Mouse (Mus musculus) thymus, postnatal 36 days (tissue): ENCODE results near the gene Ifna11.

Experiments
- DNase-seq, 2 experiments: peaks; one replicate each; pipeline ENCODE4 v3.0.0; 2022; ENCODE audit warnings: mixed read lengths in 2 of 2

The Ifna11 gene

DNA sequence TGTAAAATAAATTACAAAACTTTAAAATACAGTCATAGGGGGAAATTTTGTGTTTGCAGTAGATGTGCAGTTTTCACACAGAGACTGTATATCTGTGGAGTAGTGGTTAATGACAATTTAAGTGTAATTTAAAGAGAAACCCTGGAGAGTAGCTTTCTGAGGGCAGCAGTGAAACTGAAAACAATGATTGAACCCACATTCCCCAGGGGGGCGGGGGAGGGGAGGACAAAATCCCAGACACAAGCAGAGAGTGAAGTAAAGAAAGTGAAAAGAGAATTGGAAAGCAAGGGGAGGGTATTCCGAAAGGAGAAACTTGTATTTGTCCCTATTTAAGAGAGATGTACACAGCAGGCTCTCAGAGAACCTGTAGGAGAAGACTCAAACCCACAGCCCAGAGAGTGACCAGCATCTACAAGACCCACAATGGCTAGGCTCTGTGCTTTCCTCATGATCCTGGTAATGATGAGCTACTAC lies 21.7 kb downstream of the Ifna11 start, which contains the start of gene Ifna4:
Ifna4 (plus strand) TSS at position 424 of the 474 bp plus-strand sequence.
- no peak for DNase-seq

DNA sequence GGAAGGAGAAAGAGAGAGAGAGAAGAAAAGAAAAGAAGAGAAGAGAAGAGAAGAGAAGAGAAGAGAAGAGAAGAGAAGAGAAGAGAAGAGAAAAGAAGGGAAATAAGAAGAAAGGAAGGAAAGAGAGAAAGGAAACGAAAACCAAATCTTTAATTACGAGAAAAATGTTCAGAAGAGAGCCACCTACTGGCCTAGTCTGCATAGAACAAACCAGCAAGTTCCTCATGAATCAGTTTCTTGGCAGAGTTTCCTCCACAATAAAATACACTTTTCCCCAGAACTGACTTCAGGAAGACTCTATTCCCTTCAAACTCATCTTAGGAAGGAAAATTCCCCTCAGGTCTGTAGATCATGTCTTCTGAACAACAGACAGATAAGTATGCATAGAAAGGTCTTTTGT lies 25.6 kb downstream of the Ifna11 start:
- DNase-seq: no peak

DNA sequence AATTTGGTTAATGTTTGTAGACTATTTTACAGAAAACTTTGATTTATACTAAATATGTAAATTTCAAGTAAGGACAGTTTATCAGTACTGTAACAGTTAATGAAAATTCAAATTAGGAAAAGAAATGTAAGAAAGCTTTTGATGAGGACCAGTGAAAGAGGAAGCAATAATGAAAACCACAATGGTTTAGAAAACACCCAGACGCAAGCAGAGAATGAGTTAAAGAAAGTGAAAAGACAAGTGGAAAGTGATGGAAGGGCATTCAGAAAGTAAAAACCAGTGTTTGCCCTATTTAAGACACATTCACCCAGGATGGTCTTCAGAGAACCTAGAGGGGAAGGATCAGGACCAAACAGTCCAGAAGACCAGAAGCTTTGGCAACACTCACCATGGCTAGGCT lies 29.9 kb downstream of the Ifna11 start, which contains the start of gene Ifna1:
Ifna1 (plus strand) TSS at position 390 of the 400 bp plus-strand sequence.
- no peak for DNase-seq

DNA sequence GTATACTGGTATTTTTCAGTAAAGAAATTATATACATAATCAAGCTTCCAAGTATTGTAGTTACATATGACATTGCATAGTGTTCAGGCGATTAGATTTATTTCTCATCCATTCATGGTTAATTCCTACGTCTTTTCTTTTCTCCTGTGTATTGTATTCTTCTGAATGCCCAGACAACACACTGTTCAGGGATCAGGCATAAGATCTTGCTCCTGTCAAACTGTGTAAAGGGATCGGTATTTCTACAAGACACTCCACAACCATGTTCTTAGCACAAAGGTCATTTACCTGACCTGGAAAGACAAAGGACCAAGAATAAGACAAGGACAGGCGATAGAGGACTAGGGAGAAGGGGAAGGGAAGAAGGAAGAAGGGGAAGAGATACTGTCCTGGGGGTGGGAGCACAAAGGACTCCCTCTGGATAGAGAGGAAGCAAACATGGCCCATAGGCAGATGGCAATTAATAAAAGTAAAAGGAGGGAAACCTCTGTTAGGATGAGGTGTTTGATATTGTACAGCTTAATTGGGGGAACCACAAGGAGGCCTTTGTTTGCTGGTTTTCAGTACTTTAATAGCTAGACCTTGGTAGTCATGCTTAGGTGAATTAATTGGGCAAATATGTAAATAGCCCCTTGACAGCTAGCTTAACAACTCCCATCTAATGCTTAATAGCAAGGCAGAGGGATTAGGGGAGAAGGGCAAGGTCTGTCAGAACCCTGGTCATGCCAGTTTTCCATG lies 31.4 kb downstream of the Ifna11 start:
- DNase-seq: no peak

DNA sequence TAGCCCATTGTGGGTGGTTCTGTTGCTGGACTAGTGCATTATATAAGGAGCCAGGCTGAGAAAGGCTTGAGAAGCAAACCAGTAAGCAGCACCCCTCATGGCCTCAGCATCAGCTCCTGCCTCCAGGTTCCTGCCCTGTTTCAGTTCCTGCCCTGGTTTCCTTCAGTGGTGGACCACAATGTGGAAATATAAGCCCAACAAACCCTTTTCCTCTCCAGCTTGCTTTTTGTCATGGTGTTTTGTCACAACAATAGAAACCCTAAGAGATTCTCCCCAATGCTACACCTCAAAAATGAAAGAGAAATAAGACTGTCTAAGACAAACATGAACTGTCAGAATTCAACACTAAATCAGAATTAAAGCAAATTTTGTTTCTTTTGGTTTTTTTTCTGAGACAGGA lies 39.5 kb downstream of the Ifna11 start:
- no peak for DNase-seq

DNA sequence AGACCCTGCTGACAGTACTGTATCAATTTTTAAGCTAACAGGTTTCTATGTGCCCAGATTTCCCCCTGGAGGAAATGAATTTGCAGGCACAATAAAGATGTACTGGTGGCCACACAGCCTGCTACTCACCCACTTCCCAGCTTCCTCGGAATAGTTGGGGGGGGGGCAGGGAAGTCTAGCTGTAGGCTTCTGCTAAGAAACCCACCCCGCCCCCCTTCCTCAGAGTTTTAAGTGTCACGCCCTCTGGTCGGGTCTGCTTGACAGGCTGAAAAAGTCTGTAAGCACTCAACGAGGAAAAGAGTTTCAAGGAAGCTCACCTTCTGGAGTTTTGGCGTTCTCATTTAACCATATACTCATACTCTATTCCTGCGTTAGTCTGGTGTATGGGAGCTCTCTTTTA lies 43.5 kb downstream of the Ifna11 start:
- DNase-seq: no peak

DNA sequence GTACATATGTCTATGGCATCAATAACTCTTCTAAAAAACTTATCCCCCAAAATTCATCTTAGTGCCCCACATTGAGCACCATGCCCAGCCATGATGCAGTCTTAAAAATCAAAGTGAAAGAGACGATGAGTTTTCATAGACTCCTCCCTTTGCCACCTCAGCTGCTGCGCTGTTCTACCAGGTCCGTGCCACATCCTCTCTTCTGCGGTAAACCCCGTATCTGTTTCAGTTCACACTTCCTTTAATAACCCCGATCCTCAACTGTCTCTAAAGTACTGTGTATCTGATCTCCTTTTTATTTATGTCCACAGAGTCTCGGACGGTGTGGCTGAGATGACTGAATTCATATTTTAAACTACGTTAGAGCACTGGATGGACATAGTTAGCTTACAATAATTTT lies 44.8 kb downstream of the Ifna11 start:
- DNase-seq: peak; percentile 62 to 70

DNA sequence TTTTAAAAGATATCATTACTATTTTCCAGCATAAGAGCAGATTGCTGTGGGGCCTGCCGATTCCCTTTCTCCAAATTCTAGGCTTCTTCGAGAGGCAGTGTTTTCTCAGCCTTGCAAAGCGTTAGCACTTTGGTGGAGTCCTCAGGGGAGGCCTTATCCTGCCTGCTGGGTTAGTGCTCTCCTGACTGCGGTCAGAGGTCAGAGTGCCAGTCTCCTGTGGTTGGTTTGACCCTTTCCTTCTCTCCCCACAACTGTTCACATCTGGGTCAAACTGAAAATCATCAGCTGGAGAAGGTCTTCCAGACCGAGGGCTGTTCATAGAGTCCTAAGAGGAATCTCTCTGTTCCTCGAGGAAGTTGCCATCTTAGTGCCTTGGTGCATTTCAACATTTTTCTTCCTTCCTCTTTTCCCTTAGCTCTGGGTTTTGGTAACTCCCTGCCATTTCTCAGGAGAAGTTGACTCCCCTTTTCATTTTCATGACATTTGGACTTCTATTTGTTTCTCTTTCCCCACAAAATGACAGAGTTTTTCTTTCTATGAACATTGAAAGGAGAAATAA lies 45.3 kb downstream of the Ifna11 start:
- no peak for DNase-seq

DNA sequence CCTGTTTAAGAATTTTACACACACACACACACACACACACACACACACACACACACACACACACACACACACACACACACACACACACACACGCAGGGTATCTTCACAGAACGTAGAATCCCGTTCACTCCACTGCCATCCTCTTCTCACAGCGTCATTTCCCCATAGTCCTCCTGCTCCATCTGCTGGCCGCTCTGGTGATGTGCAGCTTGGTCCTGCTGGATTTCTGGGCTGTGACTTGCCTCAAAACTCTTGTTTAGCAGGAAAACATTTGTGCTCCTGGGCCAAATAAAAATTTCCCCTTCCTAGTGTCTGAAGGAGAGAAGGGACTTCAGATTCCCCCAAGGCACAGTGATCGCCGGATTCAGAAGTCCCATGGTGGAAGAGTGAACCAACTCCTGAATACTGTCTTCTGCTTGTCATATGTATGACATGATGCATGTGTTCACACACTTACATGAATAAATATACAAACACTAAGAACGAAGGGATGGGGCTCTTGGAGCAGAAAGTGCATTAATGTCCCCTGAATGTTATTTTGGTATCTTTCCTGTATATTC lies 47.7 kb downstream of the Ifna11 start:
- peak; percentile 82 to 85 for DNase-seq

DNA sequence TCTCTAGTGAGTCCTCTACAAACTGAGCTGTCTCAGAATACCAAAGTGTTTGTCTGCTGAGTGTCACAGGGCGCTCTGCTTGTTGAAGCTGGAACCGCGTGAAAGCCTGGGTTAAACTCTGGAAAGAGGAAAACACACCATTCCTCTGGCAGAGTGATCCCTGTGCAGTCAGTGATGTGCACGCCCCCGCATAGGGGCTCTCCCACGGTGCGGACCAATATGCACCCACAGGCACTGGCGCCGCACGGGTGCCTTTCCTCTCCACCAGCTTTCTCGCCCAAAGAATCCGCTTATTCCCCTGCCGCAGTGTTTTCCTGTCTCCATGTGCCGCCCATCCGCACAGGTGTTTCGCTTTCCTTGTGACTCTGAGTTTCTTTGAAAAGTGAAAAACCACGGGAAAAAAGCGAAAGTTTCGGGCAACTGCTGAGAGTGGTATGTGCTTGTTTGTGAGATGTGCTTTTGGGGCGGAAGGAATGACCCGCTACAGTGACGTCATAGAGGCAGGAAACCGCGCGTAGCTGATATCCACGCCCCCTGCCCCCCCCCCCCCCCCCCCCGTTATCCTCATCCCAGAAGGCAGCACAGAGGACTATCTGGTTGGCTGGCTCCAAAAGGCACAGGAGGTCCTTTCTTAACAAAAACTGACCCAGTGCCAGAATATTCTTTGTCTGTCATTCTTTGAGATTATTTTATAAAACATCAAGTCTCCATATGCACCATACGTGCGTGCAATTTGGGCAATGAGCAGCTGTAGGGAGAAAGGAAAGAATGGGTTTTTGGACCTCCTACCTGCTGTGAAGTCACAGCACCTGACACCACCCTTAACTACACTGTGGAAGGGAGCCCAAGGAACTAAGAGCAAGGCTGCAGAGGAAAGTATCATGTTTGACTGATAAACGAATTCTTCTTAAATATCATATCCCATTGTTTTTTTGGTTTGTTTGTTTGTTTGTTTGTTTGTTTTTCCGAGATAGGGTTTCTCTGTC lies 48.5 kb downstream of the Ifna11 start:
- peak; percentile 65 to 67 for DNase-seq
